Mouse (Mus musculus) spleen, postnatal 14 days (tissue): ENCODE data around the gene Ctso.

Experiments used
- DNase-seq, 2 experiments: peaks; one replicate each; pipeline ENCODE4 v3.0.0; 2021 to 2022; ENCODE audit warnings: low spot score in 2 of 2

Gene Ctso

DNA sequence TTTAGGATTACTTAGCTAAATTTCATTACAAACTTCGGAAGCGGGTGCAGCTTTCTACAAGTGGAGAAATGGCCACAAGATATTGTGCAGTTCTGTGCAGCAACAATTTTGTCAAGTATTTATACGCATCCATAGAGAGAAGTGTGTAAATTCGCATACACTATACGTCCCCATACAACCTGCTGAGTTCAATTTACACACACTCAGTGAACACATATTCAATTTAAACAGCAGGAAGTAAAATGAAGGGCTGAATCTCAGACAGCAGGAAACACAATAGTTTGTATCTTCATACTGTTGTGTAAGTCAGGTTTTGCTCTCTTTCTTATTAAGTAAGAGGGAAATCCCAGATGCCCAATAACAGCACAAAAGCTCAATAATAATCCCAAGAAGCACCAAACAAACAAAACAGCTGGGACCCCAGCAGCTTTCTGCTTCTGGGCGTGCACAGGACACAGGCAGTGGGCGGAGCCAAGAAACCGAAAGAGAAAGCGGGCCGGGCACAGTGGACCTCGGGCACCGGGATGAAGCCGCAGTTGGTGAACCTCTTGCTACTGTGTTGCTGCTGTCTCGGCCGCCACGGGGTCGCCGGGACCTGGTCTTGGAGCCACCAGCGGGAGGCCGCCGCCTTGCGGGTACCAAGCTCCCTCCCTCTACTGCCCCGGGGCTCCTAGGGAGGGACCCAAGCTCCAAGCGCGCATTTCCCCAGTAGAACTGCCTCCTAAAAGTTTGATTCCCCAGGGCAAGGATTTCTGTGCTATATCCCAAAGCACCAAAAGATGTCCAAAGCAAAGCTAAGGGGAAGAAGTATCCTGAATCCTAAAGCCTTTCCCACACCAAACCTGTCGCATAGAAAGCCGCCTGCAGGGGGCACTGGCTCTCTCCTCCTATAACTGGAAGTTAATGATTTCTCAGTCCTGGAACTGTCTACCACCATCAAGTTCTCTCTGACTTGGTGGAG, at the start of gene Ctso:
Gene Ctso, plus strand, starts transcription at position 461 of the 961 bp plus-strand sequence.
- peak; percentile 73 to 81 for DNase-seq

DNA sequence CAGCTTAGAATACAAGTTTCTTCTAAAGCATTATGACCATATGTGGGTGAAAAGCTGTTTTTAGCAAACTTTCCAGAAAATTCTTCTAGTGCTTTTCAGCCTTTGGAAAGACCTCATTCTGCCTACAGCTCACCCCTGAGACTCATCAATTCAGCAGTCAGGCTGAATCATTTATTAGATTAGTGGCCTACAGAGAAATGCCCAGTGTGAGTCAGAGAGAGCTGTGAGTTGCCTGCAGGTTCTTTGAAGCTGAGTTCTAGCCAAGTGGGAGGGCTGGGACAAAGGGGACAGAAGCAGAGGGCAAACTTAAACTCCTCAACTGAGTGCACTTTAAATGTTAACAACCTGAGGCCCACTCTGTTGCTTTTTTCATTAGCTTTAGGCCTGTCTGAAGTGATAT, 48.5 kb upstream of the Ctso start:
- DNase-seq, result no peak

DNA sequence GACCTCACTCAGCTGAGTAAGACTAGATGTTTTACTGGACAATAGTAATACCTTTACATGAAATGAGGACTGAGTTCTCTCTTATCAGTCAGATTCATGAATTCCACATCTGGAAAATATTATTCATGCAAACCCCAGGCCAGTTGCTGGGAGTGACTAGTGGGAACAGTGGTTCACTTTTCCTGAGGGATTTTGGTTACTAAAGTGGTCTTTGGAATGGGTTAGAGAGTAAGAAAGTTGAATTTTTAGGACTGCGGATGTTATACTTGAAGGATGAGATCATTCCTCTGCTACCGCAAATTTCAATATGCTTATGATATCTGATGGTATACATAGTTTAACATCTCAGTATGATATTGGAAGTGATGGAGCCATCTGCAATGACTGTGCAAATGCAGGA, 46.8 kb upstream of the Ctso start:
- DNase-seq, result no peak

DNA sequence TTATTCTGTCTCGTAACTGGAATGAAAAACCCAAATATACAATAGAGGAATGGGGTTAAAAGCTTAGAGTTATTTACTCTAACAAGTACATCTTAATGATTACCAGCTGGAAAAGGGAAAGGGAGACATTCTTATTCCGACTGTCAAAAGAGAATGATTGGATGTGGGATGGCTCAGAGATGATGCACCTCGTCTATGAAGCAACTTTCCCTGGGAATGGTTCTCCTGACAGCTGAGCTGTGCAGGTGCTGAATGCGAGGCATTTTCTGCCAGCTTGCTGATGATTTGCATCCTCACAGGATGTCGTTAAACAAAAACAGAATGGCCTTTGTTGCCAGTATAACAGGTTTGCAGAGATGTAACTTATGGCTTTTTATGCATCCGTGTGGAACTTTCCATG, 43.3 kb upstream of the Ctso start:
- DNase-seq, result no peak

DNA sequence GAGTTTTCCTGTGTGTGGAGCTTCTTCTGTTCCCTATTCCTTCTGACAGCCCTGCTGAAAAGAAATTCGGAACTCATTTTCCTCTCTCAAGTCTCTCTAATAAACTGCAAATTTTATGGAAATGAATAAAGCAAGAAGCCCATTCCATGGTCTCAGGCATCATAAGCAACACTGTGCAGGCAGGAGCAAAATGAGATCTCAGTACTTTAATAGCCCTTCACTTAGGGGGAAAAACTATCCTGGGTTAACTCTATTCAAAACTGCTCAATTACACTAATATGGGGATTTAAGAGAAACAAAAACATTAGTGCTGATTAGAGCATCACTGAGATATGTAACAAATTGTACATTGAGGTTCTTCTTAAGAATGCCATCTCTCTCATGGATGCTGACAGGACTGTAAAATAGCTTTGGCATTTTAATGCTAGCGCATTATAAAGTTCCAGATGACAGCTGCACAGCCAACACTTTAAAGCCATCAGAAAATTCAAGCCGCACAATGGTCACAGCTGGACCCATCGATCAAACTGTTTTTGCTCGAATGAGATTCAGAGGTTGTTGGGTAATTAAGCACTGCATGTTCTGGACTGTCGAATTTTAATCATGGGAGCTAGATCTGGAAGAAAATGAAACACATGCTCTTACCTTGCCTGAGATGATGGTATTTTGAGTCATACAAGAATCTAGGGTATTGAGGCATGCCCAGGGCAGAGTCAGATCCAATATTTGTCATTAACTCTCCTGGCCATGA, 21.9 kb upstream of the Ctso start:
- no peak for DNase-seq

DNA sequence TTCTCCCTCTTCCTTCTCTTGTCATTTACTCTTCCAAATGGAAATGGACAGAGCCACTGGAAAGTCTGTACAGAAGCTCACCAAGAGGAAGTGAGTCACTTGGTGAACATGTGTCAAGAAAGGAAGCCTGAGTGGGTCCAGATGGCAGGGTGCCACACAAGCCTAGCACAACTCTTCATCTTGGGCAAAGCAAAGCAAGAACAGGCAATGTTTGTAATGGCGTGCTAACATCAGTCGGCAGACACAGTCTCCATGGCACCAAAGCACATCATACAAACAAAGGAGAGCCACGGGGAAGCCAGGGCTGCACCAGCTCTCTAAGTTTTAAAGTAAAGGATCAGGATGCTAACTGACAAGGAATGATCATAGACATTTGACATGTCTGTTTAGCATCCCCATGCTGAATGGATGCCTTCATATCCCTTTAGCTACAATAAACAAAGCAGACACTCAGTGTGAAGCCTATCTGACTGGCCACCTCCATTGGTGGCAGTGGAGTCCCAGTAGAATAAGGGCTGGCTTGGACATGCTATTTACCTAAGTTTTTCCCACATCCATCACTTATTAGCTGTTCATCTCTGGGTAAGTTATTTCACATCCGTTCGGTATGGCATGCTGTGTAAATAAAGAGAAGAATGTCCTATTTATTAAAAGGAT, 16.2 kb upstream of the Ctso start:
- DNase-seq, result no peak

GRCm38 (mm10) chr3:81917354-81917935, 15.0 kb upstream of the Ctso start:
- no peak for DNase-seq

DNA sequence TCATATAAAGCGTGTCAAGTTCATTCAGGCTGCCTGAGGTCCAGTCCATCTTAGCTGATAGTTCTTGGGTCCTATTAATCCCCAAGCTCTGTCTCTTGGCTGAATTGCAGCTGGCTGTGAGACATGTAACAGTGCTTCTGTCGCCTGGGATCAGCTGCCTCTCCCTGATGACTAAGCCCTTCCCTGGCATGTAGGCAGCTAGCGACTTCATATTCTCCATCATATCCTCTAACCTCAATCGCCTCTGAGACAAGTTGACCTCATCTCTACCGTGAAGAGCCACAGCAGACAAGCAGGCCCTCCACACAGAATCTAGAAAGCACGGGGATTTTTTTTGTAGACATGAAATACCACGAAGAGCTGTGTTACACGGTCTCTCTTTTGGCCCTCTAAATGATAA, 14.2 kb upstream of the Ctso start:
- DNase-seq, result no peak

GRCm38 (mm10) chr3:81919681-81920080, 12.7 kb upstream of the Ctso start:
- DNase-seq, result no peak

- DNase-seq, result no peak
Measured at GRCm38 (mm10) chr3:81922910-81923309, 9.5 kb upstream of the Ctso start.

DNA sequence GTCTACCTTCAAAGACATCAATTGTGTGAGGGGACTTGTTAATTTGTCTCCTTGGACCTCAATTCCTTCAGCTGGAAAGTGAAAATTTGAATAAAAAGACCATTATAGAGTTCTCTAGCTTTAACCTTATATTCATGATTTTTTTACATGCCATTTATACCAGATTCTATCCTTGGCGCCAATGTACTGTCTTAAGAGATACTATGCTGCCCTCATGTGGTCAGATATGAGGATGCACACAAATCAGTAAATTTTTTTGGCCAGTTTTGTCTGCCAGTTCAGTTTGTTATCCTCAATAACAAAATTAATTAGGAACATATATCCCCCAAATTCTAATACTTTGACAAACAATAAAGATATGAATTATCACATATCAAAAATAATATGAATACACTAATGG, 7.5 kb upstream of the Ctso start:
- DNase-seq, result peak in 1 of 2 experiments; percentile 24

DNA sequence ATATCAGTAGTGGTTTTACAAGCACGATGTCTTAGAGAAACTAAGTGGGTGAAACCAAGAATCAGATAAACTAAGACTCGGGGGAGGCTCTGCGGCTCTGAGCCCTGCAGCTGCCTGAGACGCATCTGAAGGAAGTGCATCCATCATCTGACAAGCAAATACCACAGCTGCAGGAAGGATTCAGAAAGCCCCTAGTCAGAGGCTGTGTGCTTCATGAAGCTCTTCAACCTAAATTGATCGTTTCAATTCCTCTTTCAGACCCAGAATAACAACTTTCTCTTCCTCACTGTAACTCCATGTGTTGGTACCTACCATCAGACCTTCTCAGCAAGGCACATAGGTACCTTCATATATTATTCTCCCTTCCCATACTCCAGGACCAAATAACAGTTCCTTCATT, 6.5 kb upstream of the Ctso start:
- DNase-seq, result peak; percentile 13 to 31

DNA sequence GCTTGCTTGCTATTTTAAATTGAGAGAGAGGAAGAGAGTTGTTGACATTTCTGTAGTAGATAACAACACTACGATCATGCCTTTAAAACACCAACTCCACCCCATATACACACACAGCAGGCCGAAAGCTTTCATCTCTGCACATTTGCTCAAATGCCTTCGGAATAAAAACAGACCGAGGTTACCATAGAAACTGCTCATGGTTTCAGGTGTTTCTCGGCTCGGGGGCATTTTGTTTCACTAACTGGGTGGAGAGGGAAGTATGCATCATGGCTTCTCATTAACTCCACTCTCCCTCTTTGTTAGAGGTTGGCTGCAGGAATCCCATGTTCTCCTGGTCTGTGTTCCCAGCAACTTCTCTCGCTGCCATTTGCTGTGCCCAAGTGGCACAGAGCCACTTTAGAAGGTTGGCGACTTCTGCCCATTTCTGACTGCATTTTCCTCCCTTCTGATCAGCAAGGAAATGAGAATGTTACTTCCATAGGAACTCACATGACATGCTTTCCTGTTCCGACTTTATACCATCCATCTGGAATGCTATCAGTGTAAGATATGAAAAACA, 5.6 kb upstream of the Ctso start:
- DNase-seq, result no peak

- no peak for DNase-seq
Measured at GRCm38 (mm10) chr3:81929073-81929472, 3.3 kb upstream of the Ctso start.

DNA sequence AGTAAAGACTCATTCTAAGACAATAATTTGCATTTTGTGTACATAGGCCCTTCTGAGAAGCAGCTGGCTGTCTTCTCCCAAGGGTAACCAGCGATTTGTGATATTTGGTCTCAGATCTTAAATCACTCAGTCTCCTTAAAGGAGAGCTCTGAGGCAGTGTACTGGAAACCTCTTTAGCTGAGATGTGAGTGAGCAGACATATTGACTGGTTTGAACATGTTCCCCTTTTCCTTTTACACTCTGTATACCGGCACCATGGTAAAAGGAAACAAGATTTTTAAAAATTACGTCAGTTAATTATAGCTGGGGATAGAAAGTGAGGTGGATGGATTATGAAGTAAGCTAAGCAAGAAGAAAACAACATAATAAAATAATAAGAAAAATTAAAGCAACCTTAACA, 706 bp upstream of the Ctso start:
- no peak for DNase-seq

GRCm38 (mm10) chr3:81933348-81933747, 947 bp downstream of the Ctso start:
- DNase-seq, result no peak

DNA sequence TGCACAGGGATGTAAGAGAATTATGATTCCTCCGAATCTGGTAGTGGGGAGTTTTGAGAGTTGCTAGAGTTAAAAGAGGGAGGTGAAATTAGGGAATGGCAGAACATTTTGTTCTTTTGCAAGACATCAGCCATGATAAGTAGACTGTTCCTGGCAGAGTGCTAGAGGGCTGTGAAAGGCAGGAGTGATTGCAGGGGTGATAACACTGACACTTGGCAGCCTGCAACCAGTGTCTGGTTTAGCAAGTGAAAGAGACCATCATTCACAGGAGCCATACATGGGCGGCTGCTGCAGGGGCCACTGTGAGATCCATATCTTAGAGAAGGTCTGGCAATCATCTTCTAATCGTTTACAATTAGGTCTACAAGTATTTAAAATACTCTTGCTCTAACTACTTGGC, 6.5 kb downstream of the Ctso start:
- no peak for DNase-seq

DNA sequence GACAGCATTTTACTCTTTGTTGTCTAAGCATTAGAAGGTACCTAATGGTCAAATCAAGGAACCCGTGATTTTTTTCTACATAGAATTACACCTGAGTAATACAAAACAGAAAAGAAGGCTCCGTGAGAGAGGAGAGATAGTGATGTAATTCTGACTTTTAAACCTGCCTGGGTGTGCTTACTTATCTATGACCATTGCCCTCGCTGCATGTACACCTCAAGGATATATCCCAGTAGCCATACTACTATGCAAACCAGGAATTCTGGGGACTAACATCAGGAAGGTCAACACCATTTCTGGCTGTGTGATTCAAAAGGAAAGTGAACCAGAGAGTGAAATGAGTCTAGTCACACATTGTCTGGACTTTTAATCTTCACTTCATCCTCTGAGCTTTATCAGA, 9.9 kb downstream of the Ctso start:
- no peak for DNase-seq

DNA sequence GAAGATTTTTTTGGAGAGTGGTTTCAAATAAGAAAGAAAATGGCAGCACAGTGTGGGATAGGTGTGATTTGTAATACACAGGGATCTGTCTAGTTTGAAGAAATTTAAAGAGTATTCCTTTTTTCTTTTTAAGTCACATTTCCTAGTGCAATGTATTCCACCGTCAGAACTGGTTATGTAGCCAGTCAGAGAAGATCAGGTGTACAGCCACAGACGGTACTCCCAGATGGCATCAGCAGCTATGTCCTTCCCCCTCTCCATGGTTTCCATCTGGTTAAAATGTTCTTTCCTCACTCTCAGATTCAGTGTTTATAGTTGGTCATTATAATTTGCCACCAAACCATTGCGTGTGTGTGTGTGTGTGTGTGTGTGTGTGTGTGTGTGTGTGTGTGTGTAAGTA, 10.7 kb downstream of the Ctso start:
- DNase-seq, result no peak

GRCm38 (mm10) chr3:81944851-81945393, 12.5 kb downstream of the Ctso start:
- DNase-seq, result no peak

DNA sequence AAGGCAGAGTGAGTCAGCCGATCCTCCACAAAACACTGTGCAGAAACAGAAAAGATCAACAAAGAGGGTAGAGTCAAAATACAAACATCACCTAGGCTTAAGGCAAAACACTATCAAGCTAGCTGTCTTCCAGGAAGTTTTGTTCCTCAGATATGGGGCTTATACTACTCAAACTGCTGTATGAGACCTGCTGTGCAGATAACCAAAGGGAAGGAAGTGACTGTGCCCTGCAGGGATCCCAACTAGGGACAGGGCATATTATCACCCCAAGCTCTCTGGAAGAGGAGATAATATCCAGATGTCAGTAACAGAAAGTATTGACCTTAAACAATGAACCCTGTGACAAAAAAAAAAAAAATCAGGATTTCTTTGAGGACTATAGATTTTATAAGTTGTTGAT, 16.6 kb downstream of the Ctso start:
- DNase-seq, result no peak
